Mouse (Mus musculus): Measurements from ENCODE around the gene Slc25a22. TPM values are rescaled to one million over a fixed set of nuclear protein-coding genes. Genes with fewer than 3 reads are reported as not detected.
A peak's percentile ranks its signal among the peaks of the same experiment; 100 is the strongest.

Slc25a22 gene
- total RNA-seq, 2 experiments from 2014 or later = 319 to 320 TPM

DNA sequence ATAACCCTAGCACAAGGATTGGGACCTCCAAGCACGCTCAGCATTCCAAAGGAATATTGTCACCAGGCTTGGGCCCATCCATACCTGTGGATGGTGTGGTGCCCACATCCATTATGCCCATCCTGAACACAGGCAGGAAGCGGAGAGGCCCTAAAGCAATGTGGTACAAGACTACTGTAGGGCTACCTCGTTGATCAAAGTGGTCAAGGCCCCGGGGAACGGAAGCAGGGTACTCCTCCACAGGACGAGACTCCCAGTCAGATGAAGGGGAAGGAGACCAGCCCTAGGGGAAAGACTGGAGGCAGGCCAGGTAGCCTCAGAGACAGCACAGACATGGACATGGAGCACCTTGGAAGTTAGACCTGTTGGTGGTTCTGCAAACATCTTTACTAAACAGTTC, 35.1 kb upstream of the Slc25a22 start:
- DNase-seq (ENCODE audit: low spot score in 2 of 2) = no peak

DNA sequence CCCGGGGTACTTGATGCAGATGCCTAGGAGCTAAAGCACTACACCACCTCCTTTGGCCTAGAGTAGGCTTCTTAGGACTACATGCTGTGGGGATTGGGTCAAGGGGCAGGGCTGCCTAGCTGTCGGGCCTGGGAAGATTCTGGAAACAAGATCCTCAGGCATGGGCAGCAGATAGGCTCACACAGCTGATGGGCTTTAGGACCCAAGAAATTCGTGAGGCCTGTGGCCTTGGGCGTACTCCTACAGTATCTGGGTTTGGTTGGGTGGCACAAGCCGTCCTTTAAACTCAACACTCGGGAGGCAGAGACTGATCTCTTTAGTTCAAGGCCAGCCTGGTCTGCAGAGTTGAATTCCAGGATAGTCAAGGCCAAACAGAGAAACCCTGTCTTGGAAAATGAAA, 34.5 kb upstream of the Slc25a22 start:
- no peak for DNase-seq (ENCODE audit: low spot score in 2 of 2)

DNA sequence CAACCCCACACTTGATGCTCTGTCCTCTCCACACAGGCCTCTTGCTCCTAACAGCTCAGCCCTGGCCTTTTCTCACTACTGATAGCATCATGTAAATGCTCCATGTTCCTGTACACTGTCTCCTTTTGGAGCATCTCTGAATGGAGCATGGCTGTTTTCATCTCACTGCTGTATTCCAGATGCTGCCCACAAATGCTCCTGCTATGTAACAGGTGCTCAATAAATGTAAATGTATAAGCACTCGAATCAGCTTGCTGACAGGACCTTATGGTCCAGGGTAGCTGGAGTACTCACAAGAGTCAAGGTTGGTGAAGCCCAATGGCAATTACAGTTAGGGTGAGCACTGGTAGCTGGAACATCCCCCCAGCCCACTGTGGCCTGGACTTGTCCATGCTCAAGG, 33.5 kb upstream of the Slc25a22 start:
- no peak for DNase-seq (ENCODE audit: low spot score in 2 of 2)

DNA sequence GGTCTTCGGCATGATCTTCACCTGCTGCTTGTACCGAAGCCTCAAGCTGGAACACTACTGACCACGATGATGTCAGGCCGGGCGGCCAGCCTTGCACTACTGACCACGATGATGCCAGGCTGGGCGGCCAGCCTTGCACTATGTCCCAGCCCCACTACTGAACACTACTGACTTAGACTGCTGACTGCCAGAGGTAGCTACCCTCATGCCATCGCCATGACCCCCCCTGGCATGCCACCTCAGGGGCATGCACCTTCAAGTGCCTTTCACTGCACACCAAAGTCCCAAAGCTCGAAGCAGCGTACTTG, 32.9 kb upstream of the Slc25a22 start:
- DNase-seq (ENCODE audit: low spot score in 2 of 2) = no peak

DNA sequence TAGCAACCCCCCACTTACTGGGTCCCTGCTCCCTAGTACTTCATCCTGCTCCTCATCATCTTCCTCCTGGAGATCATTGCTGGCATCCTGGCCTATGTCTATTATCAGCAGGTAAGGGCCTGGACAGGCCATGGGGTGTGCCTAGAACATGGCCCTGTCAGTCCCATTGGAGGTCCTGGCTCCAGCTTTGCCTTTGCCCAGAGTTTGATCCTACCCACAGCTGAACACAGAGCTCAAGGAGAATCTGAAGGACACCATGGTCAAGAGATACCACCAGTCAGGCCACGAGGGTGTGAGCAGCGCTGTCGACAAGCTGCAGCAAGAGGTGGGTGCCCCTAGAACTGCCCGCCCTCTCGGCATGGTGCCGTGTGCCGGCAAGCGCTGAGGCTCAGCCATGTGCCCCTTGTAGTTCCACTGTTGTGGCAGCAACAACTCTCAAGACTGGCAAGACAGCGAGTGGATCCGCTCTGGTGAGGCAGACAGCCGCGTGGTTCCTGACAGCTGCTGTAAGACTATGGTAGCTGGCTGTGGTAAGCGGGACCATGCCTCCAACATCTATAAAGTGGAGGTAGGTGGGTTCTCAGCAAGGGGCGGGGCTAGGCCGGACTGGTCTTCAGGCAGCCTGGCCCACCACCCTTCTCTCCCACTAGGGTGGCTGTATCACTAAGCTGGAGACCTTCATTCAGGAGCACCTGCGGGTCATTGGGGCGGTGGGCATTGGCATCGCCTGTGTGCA, 32.4 kb upstream of the Slc25a22 start:
- DNase-seq (ENCODE audit: low spot score in 2 of 2) = no peak

DNA sequence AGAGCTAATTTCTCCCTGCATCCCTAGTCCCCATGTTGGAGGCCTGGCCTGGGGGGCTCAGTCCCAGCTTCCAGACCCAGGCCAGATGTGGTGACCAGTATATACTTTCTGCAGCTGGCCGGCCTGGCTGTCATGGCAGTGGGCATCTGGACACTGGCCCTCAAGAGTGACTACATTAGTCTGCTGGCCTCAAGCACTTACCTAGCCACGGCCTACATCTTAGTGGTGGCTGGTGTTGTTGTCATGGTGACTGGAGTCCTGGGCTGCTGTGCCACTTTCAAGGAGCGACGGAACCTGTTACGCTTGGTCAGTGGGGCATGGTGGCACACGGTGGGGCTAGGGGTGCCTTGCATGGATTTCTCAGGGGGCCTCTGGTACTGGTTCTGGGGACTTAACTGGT, 31.7 kb upstream of the Slc25a22 start:
- no peak for DNase-seq (ENCODE audit: low spot score in 2 of 2)

DNA sequence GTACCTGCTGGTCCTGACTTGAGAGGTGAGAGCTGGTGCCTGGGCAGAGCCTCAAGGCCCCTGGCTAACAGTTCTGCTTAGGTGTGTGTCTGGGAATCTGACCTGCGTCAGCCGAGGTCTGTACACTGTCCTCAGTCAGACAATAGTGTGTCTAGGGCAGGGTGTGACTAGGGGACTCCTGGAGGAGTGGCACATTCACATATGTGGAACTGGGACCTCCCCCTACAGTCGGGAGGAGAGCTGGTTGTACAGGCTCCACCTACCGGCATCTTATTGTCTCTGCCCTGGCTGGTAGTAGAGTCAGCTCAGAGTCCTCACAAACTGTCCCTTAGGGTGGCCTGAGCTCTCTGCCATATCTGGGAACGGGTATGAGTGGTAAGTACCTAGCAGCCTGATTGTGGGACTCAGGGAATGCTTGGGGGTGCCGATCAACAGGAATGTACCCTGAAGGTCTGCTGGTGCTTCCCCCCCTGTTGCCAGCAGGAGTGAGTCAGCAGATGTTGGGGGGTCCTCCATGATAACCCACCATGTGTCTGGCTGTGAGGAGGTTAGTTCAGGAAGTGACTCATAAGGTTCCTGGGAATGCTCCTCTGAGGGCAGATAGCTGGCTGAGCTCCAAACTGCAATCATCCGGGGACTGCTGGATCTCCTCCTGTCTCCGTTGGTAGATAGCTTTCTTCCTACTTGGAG, 31.0 kb upstream of the Slc25a22 start:
- DNase-seq (ENCODE audit: low spot score in 2 of 2) = peak in 1 of 2 experiments; percentile 65

DNA sequence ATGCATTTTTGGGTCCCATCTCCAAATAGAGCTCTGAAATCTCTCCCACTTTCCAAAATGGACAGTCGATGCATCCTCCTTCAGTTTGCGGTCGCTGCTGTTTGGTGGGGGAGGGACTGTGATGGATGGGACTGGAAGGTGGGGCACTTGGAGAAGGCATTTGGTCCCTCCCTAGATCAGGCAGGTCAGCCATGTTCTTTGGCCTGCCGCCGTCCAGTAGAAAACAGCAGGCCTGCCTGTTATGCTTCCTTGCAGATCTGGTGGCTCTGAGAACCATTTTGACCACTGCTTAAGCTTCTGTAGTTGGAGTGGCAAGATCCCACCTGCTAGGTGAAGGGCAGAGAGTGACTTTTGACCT, 30.5 kb upstream of the Slc25a22 start:
- no peak for DNase-seq (ENCODE audit: low spot score in 2 of 2)

DNA sequence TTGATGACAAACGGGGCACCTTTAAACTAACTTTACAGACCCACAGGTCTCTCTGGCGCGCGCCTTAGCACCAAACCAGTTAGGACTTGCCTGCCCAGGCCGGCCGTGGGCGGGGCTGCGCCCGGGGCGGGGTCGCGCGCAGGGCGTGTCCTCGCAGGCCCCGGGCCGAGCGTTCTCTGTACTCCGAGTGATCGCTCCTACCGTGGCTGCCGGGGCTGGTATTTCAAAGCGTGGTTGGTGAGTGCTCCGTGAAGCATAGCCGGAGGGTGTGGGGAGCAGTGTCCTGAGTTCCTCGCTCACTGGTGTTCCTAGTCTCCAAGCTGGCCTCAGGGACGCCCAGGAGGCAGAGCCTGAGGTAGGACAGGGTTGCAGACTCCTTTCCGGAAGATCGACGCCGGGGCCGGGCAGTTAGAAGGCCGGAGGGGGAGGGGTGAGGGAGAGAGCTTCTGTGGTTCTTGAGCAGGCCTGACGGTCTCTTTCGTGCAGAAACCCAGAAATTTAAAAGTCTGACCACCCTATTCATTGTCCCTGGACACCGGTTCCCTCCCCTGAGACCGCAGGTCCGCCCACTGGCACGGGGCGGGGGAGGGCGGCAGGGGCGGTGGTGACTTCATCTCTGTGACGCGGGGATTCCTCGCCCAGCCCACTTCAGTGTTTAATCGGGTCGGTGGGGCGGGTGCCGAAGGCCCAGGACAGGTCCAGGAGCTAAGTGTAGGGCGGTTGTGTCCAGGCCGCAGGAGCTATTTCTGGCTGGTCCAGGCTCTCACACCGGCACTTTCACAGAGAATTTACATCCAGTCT, 29.7 kb upstream of the Slc25a22 start, which contains the start of gene Cd151:
TSS of gene Cd151 (plus strand) at position 163 of the 801 bp plus-strand sequence.
- DNase-seq (ENCODE audit: low spot score in 2 of 2) = no peak

DNA sequence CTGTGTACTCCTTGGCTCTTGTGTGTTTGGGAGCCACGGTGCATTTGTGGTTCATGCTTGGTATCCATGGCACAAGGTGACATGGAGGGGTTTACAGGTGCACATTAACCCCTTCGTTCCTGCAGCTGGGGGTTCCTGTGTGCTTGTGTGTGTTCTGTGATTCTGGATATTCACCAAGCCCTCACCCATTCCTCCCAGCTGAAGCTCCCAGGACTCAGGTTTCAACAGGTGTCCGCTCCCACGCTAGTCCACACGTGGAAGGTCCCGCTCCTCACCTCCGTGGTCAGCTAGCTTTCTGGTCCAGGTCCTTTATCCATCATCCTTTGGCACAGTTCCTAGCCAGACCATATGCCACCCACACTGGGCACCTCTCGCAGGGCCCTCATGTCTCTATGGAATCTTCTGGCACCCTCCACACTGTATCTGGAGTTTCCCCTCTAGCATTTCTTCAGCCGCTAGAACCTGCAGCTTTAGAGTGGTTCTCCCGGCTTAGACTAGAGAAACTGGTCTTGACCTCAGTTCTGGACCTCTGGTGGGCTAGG, 29.0 kb upstream of the Slc25a22 start:
- DNase-seq (ENCODE audit: low spot score in 2 of 2) = no peak

DNA sequence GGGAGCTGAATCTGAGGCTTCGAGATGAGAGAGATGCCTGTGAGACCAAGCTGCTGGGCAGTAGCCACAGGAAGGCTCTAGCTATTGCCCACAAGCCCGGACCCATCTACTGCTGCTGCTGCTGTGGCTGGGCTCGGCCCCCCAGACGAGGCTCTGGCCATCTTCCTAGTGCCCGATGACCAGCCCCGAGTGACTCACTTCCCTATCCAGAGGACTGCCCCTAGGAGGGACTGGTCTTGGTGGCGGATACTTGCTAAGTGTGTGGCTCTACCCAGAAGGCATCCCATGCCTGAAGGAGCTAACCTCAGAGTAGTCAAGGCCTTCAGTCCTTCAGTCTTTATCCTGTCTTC, 28.3 kb upstream of the Slc25a22 start:
- DNase-seq (ENCODE audit: low spot score in 2 of 2) = no peak

DNA sequence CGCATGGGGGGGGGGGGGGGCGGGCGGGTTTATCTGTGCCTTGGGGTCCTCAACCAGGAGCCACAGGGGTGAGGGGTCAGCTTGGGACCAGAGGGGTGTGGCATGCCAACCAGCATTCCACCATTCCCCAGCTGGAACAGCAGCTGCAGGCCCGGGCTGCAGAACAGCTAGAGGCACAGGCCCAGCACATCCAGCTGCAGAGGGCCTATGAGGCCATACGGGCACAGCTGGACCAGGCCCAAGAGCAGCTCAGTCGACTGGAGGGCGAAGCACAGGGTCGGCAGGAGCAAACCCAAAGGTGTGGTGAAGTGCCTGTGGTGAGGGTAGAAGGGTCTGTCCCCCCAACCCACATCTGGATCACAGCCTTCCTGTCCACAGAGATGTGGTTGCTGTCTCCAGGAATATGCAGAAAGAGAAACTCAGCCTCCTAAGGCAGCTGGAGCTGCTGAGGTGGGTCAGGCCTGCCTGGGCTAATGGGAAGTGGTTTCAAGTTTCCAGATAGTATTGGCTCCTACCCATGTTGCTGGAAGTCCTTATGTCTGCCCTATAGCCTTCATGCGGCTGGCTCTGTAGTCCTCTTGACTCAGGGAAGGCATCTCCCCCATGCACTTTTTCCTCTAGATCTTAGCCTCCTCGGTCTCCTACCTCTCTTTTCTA, 27.8 kb upstream of the Slc25a22 start:
- no peak for DNase-seq (ENCODE audit: low spot score in 2 of 2)

DNA sequence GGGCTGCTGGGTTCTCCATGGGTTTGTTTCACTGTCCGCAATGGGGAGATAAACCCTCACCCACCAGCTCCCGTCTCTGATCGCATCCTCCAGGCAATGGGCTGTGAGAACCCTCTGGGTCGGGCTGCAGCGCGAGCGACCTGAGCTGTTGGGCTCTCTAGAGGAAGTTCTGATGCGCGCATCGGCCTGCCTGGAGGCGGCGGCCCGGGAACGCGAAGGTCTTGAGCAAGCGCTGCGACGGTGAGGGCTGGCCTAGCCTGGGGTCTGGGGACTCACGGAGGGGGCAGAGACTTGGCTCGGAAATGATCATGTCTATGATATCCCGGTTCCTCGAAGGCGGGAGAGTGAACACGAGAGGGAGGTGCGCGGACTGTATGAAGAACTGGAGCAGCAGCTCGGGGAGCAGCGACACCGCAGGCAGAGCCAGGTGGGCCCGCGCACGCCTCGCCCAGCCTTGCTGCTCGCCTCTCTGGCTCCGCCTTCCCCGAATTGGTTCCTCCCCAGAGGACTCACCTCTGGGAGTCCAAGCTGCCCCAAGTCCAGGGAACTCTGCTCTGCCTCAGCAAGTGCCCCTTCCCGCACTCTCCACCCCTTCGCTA, 27.0 kb upstream of the Slc25a22 start:
- no peak for DNase-seq (ENCODE audit: low spot score in 2 of 2)

DNA sequence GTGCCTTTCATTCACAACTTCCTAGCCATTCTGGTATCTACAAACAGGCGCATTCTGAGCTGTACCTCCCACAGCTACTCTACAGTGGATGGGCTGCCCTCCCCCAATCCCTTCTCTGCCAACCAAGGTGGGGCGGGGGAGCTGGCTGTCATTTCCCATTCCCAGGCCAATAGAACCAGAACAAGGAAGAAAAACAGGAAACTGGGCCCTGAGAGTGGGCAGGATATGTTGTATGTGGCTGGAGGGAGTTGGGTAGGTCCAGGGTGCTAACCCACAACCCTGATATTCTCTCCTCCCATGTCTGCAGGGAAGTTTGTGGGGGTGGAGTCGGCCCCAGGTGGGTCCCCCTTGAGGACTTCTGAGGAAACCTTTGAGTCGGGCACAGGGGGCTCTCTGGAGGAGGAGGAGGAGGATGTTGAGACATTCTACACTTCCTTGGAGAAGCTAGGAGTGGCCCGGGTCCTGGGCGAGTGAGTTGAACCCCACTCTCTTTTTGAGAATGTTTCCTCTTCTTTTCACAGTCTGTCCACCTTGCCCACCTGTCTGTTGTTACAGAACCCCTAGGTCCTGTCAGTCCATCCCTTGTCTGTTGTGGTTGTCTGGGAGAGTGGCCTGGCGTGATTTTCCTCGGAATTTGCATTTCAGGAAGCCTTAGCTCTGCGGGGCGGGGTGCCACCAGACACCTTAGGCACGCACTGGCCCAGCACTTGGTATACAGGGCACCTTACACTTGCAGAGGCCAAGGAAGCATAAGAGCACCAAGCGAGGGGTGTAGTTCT, 26.3 kb upstream of the Slc25a22 start:
- no peak for DNase-seq (ENCODE audit: low spot score in 2 of 2)

DNA sequence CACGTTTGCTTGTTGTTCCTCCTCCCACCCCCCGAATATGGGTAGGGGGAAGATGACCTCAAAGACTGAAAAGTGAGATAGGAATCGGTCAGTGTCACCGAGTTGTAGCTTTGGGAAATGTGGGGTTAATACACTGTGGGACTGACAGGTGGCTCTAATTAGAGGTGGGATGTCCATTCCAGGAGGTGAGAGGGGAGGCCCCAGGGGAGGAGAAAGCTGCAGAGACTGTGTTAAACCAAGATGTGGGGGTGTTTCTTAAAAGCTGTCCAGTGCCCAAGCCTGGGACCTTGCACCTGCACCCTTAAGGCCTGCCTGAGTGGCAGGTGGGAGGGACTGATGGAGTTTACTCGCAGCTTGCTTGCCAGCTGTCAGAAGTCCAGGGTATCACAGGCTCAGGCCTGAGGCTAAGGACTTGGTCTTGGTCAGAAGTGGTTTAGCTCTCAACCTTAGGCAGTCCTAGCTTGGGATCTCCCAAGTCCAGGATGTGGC, 24.7 kb upstream of the Slc25a22 start:
- no peak for DNase-seq (ENCODE audit: low spot score in 2 of 2)

DNA sequence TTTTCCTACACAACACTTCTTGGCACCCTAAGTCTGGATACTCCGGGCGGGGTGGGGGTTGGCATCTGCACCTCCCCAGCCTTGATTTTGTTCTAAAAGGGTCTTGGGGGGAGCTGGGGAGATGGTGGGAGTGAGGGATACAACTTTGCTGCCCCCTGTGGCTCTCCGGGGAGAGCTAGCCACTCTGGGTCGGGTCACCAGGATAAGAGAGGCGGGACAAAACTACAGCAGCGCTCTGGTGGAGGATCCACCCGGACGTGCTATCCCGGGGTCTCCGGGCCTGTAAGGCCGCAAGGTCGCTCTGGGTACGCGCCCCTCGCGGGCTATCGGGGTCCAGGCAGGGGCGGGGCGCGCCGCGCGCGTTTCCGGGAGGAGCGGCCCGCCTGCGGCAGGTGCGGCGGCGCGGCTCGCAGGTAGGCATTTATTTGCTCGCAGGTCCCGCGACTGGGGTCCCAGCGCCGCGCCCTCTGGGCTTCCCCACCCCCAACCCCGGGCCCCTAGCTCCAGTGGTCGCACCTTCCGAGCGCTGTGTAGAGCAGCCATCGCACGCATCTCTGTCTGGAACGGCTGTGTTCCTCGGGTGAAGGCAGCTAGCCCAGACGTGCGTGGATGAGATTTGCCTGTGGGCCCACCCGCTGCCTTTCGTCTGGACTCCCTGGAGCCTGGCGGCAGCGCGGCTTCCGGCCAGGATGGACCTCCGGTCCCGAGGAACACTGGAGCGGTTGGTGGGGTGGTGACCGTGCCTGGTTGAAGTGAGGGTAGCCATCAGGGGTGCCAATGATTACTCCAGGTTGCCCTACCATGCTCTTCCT, 24.0 kb upstream of the Slc25a22 start:
- no peak for DNase-seq (ENCODE audit: low spot score in 2 of 2)

DNA sequence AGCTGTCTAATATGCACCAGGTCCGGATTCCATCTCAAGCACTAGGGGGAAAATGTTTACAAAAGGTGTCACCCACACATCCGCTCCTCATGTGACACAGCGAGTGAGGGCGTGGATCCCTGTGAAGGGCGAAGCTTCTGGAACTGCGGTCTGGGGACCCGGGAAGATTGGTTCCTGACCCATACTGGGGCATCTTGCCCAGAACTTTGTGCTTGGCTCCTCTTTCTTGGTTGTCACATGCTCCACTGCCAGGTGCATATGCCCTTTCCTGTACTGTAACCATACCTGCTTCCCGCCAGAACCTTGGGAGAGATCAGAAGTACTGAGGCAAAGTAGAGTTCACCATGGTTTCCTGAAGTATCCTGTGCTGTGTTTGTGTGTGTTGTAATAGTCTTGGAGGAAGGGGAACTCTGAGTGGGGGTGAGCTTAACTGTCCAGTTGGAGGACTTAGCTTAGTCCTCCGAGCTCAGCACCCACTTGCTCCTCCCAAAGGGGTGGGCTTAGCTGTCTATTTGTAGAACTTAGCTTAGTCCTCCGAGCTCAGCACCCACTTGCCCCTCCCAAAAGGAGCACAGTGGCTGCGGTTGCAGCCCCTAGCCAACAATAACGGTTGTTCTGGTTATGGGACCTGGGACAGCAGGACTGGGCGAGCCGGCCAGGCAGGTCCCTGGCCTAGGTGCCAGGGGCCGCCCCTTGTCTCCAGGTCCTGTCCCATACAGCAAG, 22.9 kb upstream of the Slc25a22 start, which contains the start of gene Cracr2b:
TSS of gene Cracr2b (plus strand) at position 704 of the 723 bp plus-strand sequence.
- DNase-seq (ENCODE audit: low spot score in 2 of 2) = no peak

DNA sequence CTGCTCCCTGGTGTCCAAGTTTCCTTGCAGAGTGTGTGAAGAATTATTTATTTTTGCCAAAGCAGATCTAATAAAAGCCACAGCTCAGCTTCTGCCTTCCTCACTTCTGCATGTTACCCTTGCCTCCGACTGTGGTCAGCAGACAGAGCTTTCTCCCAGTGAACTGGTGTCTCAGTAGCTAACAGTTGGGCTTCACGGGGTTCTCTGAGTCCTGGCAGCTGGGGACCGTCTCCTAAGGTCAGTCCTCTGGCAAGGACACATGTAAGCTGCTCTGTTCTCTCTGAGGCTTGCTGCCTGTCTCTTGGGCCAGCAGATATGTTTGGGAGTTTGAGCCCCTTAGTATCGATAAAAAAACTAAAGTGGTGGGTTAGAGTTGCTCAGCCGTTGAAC, 22.3 kb upstream of the Slc25a22 start:
- DNase-seq (ENCODE audit: low spot score in 2 of 2) = no peak

DNA sequence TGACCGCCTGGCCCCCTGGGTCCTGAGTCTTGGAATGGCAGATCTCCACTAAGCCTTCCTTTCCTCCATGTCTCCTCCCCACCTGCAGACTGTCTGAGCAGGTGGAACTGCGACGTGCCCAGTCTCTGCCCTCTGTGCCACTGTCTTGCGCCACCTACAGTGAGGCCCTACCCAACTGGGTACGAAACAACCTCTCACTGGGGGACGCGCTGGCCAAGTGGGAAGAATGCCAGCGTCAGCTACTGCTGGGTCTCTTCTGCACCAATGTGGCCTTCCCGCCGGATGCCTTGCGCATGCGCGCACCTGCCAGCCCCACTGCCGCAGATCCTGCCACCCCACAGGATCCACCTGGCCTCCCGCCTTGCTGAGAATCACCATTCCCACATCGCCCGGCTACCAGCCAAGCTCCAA, 21.6 kb upstream of the Slc25a22 start:
- no peak for DNase-seq (ENCODE audit: low spot score in 2 of 2)

All from layer of hippocampus, adult 18-20 months (tissue).